Mouse (Mus musculus) kidney, postnatal 4 days (tissue): ENCODE data around the gene Ppp1cc.
A peak's percentile ranks its signal among the peaks of the same experiment; 100 is the strongest.
"Not testable (repeated sequence)": the region's sequence is repeated elsewhere in the genome, so short reads cannot be mapped to it uniquely, and the experiment has no call there.

ENCODE experiments used
- DNase-seq, 2 experiments: peaks; one replicate each; pipeline ENCODE4 v3.0.0; 2021; ENCODE audit warnings: mixed read lengths in 2 of 2

Ppp1cc gene

DNA sequence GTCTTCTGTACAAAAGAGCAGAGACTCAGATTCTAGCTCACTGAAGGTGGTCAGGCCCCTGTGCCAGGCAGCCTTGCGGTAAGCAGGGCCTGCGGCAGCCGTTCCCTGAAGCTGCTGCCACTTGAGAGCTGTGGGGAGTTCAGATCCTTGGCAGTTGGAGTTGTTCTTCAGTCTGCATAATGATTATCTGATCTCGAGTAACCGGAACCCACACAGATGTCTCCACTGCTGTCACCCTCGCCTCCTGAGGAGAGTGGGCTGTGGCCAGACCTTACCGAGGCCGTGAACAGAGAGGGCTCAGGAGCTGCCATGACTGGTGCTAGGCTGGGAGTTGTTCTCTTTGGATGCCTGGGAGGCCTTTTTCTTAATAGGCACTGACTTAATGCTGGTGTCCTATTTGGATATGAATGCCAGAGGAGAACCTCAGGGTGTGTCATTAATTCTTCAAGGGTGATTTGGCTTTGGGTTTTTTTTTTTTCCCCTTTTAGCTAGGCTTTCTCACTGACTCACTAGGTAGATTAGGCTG is 8.6 kb downstream of the Ppp1cc start:
- no peak for DNase-seq

DNA sequence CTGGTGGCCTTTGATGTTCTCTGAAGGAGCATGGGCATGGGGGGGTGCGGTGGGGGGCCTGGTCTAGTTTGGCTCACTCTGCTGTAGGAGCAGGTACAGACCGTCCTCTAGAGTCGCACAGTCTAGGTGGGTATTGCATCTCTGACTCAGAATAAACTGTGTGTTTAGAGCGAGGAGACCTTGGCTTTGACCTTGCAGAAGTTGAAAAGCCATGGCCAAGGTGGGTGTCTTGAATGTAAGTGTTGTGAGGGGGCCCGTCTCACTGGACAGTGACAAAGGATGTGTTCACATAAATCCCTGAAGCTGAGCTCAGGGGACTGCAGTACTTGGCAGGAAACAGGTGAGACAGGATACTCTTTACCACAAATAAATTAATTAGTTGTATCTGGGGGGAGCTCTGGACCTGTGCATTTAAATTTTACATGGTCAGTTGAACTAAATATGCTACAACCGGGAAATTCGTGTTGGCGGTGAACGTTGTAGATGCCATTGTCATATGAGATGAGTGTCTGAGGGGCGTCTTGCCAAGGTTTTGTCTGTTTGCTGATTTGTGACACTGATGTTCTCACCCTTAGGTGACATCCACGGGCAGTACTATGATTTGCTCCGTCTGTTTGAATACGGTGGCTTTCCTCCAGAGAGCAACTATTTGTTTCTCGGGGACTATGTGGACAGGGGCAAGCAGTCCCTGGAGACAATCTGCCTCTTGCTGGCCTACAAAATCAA is 10.4 kb downstream of the Ppp1cc start:
- no peak for DNase-seq

GRCm38 (mm10) chr5:122171058-122171457 is 13.0 kb downstream of the Ppp1cc start:
- no peak for DNase-seq

DNA sequence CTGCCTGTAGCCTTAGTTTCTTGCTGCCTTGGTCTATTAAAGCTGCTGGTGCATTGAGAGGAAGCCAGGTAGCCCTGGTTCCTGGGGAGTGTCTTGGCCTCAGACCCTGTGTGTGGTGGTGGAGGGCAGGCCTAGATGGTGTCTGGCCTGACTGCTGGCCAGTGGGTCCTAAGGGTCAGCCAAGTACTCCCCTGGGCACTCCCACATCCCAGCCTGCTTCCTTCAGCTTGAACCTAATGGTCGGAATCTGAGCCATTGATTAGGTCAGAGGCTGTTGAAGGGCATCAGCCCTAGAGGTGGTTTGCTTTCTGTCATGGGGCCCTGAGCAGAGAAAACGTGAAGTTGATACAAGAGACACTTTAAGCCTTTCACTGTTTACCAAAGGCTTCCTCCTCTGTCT is 17.3 kb downstream of the Ppp1cc start:
- DNase-seq: no peak

GRCm38 (mm10) chr5:122175961-122176360 is 17.9 kb downstream of the Ppp1cc start:
- no peak for DNase-seq

DNA sequence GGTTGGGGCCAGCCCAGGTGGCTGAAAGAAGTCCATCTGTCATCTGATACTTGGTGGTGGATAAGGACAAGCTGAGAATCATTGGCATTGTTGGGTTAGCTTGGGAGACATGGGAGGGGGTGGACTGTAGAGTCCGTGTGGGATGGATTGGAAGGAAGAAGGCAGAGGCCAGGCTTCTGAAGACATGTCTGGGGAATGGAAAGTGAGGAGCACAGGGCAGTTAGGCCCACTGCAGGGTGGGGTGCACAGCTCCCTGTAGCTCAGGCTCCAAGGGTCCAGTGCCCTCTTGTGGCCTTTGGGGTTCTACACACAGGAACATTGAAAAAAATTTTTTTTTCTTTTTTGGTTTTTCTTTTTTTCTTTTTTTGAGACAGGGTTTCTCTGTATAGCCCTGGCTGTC is 18.3 kb downstream of the Ppp1cc start:
- DNase-seq: peak; percentile 77 to 85

- DNase-seq: no peak
These were observed 21.6 kb downstream of the Ppp1cc start for GRCm38 (mm10) chr5:122179665-122180064.

GRCm38 (mm10) chr5:122184283-122184806 is 26.3 kb downstream of the Ppp1cc start:
- no peak for DNase-seq

DNA sequence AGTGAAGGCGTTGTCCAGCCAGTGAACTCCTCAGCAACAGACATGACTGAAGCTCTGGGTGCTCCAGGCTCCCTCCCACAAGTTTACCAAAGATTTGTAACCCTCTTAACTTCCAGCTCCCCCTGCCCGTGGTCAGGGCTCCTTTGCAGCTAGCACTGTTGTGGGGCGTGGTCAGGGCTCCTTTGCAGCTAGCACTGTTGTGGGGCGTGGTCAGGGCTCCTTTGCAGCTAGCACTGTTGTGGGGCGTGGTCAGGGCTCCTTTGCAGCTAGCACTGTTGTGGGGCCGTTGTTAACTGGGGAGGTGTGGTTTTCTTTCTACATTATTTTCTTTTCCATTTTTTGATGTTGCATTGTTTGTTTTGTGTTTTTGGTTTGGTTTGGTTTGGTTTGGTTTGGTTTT is 26.8 kb downstream of the Ppp1cc start:
- DNase-seq: not testable (repeated sequence)

DNA sequence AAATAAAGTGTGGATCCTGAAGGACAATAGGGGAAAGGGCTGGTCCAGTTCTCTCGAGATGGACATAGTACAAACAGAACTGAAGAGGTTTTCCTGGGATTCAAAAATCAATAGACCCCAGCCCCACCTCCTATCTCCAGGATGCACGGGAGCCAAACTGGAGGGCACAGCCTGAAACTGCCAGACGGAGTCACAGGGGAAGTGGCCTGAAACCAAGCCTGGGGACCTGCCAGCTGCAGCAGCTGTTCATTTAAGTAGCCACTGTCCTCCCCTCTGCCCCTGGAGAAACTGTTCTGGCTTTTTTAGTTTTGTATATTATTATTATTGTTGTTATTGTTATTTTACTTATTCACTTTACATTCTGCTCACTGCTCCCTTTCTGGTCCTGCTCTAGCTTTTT is 31.0 kb downstream of the Ppp1cc start:
- DNase-seq: no peak

- DNase-seq: no peak
These were observed 32.4 kb downstream of the Ppp1cc start for GRCm38 (mm10) chr5:122190465-122190864.

GRCm38 (mm10) chr5:122191269-122192063 is 33.4 kb downstream of the Ppp1cc start:
- DNase-seq: peak; percentile 44 to 68

DNA sequence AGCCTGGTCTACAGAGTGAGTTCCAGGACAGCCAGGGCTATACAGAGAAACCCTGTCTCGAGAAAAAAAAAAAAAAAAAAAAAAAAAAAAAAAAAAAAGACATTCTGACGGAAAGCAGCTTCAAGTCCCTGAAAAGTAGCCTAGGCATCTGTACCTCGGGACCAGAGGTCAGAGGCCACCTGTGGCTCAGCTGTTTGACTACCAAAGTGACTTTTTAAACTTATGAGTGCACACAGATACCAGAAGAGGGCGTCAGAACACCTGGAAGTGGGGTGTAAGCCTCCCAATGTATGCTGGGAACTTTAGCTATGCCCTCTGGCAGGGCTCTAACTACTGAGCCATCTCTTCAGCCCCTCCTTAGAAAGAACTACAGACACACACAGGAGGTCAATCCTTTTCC is 34.3 kb downstream of the Ppp1cc start:
- no peak for DNase-seq

DNA sequence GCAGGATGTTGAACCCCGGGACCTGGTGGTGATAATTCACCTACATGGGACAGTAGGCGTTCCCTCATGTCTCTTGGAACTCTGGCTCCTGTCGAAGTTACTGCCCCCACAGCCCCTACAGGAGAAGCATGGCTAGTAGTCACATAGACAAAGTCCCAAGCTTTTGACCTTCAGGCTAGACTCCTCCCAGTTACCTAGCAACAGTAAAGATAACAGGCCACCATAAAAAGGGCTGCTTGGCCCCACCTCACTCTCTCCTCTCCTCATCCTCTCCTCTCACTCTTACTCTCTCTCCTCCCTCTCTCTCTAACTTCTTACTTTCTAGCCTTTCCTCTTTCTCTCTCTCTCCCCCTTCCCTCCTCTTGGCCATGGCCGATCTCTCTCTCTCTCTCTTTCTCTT is 42.8 kb downstream of the Ppp1cc start:
- no peak for DNase-seq

DNA sequence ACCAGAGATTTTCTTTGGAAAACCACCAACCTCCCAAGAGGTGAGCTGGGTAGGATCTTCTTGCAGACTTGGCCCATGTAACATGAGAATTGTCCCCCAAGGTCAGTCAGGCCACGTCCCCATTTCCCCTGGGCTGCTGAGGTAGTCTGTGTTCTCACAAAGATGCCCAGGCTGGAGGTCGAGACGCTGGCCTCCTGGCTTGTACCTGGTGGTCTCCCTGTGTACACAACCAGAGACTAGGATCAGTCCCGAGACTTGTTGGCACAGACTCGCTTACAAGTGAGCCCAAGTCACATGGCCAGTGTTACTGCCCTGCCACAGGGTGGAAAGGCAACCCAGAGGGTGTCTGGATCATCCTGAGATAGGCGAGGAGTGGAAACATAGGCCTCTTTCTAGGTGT is 43.8 kb downstream of the Ppp1cc start:
- no peak for DNase-seq

DNA sequence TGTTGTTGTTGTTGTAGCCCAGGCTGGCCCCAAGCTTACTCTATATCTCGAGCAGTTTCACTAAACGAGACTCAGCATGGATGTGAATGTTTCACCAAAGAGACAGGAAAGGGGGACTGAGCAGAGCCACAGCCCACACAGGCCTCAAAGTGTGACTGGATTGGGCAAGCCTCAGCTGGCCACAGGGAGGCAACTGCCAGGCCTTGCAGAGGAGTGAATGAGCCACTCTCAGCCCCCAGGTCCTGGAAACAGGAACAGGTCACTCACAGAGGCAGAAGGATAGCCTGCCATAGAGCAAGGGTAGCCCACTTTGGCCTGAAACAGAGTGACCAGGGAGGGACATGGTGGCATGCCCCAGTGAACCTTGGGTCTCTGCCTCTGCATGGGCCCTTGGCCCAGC is 46.1 kb downstream of the Ppp1cc start:
- DNase-seq: no peak

DNA sequence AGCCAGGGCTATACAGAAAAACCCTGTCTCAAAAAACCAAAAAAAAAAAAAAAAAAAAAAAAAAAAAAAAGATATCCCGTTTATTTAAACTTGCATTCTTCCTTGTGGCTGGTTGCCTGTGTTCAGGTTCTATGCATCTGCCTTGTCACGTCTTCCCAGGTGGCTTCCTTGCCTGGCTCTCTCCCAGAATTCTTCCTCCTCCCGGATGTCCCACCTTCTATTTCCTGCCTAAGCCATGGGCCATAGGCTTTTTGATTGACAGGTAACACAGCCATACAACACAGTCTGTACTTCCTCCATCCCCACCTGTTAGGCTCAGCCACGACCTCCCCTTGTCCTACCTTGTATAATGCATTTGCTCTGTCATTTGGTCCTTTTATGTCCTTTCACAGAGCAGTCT is 48.4 kb downstream of the Ppp1cc start, which contains the start of gene Hvcn1:
TSS of gene Hvcn1 (plus strand) at position 330 of the 400 bp plus-strand sequence.
- DNase-seq: no peak

- DNase-seq: no peak
These were observed 50.8 kb downstream of the Ppp1cc start for GRCm38 (mm10) chr5:122208909-122209308.

DNA sequence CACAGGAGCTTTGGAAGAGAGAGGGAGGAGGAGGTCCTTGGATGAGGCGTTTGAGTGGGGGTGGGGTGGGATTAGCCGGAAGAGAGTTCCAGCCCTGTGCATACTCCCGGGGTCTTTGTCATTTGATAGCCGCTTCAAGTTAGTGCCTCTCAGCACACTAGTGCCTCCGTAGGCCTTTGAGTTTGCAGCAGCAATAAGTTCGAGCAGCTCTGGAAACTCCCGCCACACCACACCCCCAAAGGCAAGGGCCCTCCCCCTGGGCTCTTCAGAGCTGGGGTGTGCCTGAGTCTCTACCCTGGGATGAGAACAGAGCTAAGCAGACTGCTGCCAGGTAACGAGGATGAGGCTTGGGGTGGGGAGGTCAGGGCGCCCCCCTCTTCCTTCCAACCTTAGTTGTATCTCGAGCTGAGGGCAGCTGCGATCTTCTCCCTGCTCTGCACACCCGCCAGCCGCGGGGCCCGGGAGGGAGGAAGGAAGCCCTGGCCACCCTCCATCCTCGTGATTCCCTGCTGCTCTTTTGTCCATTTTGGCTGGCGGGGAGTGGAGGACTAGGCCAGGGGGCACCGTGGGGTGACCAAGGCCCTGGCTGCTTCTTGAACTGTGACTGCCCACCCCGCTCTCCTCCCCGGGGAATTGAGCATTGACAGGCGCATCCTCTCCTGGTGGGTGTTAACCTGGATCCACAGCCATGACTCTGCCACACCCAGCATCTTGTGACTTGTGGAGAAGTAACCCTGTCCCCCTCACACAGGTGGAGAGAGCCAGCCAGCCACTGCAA is 51.7 kb downstream of the Ppp1cc start:
- peak; percentile 67 to 77 for DNase-seq

DNA sequence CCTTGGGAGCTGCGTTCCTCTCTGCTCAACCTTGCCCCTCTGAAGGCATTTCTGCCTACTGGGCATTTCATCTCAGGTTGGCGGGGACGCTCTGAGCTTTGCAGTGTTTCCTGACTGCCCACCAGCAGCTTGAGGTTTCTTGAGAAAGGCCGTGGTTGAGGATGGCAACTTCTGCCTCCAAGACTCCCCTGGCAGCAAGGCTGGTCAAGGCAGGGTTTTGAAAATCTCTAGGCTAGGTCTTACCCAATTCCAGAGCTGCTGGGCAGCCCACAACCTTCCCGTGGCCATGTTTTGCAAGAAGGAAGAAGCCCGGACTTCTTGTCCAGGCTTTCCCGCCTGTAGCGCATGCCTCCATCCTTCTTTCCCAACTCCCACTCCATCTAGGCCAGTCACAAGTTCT is 52.8 kb downstream of the Ppp1cc start:
- DNase-seq: no peak

DNA sequence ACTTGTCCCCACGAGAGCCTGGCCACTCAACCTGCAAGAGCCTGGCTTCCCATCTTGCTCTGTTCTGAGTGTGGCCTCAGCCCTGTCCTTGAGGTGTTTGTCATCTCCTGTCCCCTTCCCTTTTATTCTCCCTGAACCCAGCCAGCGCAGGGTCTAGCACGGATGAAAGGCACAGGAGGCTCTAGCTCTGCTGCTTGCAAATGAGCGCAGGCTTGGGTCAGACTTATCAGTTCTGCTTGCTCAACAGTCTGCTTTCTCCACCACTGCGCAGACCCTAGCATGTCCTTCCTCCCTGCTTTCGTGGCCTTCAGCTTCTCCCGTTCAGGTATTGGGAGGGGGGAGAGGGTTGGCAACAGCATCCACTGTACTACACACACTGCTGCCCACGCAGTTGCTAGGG is 54.0 kb downstream of the Ppp1cc start:
- no peak for DNase-seq

- not testable (repeated sequence) for DNase-seq
These were observed 54.7 kb downstream of the Ppp1cc start for GRCm38 (mm10) chr5:122212820-122213219.

GRCm38 (mm10) chr5:122213861-122214260 is 55.8 kb downstream of the Ppp1cc start:
- no peak for DNase-seq
